Mouse (Mus musculus) T-helper 2 cell (primary cell): Measurements from ENCODE around the gene Cgnl1.

Source experiments
- in situ Hi-C: fragments of 300-600 bp; cut with MboI, MseI; formaldehyde crosslinking; loops from one replicate; pipeline ENCODE4 v1.15.1; 2025; ENCODE audit warnings: high pct_unique_total_duplicates

The Cgnl1 gene

DNA sequence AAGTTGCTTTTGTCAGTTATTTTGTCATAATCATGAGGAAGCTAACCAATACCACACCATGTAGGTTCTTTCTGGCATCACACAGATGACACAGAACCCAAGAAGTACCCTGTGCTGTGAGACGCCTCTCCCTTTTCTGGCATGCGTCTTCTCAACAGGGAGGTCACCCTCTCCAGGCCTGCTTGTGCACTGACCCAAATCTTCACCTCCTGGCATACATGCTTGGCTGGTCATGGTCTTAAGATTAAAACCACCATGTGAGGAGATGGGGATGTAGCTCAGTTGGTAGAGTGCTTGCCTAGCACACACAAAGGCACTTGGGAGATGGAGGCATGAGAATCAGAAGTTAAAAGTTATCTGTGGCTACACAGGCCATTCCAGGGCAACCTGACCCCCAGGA is 96.2 kb downstream of the Cgnl1 start:
- in situ Hi-C loops = no loop called here

DNA sequence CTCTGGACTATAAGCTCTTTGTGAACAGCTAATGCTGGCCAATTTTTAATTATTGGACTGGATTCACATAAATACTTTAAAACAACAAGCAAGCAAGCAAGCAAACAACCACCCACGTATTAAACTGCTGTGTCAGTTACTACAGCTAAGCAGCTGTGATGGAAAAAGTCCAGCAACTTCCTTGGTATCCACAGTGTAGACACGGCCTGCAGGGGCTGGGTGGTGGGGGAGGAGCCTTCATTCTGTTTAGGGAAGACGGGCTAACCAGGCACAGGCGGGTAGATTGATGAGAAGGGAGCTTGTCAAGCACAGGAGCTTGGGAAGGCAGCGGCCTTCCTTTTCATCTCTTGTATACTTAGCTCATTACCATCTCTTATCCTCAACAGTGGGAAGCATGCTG is 96.9 kb downstream of the Cgnl1 start:
- in situ Hi-C loops = no loop called here

DNA sequence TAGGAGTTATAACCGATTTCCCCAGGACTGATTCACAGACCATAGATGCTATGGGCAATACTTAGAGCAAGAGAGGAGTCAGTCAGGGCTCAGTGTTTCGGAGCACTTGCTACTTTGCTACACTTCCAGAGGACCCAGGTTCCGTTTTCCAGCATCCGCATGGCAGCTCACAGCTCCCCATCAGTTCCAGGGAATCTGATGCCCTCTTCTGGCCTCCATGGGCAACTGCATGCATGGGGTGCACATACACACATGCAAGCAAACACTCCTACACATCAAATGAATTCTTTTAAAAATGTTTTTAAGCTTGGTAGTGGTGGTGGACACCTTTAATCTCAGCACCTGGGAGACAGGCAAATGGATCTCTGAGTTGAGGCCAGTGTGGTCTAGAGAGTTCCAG is 98.9 kb downstream of the Cgnl1 start:
- in situ Hi-C loops = no loop called here

DNA sequence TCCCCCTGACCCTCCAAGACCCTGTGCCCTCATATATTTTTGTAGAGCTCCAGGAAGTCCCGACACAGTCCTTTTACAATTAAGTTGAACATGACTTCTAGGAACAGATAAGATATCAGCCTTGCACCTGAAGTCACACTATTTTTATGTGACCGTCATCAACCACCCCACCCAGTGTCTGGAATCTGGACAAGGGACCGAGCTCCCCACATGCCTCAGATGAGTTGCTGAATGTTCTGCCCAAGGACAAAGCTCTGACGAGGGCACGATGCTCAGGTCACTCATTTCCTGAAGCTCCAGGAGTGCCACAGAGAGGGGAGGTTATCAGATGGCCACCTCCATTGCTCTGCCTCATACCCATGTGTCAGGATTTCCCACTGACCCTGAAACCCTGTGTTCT is 100.7 kb downstream of the Cgnl1 start:
- in situ Hi-C loops = no loop called here

DNA sequence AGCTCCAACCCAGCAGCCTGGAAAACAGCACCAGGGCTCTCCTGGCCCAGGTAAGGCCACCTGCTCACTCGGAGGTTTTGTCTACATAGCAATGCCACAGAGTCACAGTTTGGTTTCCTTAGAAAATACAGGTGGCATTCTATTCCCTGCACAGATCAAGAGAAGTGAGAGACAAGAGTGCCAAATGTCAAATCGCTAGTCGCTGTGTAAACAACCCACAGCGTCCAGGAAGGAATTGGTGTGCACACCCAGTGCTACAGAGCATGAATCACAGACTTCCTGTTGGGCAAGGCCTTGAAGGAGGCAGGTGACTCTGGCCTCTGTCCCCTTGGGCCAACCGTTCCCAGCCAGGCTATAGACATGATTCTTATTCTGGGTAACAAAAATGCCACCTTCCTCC is 103.8 kb downstream of the Cgnl1 start:
- in situ Hi-C loops = no loop called here

DNA sequence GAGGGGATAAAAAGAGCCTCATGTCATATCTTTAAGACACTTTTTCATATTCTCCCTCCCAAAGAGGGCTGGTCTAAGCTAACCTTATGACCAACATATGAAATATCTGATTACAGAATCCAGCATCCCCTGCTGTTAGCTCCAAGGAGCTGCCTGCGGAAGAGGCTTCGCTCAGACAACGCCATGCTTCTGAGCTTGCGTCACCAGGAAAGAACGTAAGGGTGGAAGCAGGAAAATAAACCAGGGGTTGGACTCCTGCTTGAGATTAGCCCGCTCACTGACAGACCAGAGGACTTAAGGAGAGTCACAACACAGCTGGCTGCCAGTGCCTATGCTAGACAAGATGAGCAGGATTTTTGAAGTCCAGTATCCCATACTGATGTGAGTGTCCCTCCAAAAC is 105.0 kb downstream of the Cgnl1 start:
- in situ Hi-C loops = no loop called here

DNA sequence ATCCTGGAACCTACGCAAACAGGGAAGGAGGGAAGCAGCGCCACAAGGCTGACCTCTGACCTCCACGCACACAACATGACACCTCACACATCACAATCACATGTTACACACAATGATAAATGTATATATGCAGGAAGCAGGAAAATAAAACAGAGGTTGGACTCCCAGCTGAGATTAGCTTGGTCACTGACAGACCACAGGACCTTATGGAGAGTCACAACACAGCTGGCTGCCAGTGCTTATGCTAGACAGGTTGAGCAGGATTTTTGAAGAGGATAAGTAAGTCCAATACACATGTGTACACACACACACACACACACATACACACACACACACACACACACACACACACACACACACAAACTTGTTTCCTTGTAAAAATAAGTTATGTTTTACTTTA is 105.9 kb downstream of the Cgnl1 start:
- in situ Hi-C loops = no loop called here

DNA sequence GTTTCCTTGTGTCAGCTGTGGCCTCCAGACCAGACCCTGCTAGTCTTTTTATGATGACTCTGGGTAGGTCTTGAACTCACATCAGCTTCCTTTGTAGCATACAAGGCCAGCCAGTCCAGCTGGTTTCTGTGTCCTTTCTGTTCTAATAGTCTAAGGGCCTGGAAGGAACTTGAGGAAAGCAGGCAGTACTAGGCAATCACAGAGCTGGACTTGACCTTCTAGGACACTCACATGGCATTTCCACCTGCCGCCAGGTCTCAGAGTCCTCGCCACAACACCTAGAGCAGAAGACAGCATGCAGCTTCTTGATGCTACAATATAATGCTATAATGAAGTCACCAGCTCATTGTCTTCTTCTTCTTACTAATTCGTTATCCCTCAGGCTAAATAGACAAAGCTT is 106.5 kb downstream of the Cgnl1 start:
- in situ Hi-C loops = no loop called here

DNA sequence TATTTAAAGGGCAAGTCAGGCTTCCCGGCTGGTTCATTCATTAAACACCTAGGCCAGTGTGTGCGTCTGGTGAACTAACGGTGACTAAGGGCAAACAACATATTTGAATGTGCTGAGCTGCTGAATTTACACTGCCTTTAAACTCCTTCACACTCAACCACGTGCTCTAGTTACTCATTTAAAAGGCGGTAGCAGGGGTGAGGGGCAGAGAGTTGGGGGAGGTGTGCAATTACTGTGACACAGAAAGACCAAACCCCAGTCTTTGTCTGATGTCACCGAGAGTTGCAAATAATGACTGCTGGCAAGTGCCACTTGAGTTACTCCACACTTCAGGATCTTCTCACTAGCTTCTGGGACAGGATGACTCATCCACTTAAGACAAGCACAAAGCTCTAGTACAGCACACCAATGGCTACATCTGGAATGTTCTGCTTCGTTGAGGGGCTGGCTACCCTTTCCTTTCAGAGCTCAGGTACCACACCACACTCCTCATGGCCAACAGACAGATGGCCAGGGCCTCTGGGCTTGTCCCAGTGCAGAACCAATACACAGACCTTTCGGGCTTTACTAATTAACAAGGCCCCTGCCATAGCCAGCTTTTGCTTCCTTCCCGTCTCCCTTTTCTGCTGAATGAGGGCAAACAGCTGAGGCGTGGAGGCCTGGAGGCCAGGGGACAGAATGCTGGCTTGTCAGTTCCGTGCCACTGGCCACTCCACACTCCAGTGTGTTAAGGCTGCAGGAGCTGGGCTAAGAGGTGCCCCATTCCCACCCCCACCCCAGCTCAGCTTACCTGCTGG is 107.8 kb downstream of the Cgnl1 start:
- in situ Hi-C loops = no loop called here

DNA sequence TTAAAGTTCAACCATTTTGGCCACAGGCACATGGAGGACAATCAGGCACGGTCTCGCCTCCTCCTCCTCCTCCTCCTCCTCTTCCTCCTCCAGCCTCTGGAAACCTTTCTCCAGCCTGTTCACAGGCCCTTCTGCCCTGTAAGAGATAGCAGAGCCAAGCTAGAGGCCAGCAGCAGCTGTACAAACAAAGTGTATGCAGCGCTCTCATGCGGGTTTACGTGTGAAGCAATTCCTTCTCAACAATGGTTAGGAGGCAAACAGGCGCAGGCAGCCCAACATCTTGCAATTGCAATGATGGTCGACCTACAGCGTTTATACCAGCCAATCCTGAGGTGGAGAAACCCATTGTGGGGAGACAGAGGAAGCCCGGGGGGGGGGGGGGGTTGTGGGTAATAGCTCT is 110.9 kb downstream of the Cgnl1 start:
- in situ Hi-C loops = no loop called here

DNA sequence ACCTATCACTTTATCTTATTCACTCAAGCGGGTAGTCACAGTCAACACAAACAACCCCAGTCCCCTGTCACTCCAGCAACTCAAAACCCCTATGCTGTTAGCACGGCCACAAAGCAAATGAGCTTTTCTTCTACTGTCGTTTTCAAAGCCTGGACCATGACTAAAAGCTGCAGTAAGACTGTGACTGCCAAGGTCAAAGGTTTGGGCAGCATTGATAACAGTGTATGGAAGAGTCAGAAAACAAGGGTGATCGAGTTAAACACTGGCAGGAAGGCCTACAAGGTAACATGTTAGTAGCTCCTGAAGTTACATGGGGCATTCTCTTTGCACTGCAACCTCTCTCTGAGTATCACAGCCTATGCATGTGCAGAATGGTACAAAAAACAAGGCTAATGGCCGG is 111.7 kb downstream of the Cgnl1 start:
- in situ Hi-C loops = no loop called here

DNA sequence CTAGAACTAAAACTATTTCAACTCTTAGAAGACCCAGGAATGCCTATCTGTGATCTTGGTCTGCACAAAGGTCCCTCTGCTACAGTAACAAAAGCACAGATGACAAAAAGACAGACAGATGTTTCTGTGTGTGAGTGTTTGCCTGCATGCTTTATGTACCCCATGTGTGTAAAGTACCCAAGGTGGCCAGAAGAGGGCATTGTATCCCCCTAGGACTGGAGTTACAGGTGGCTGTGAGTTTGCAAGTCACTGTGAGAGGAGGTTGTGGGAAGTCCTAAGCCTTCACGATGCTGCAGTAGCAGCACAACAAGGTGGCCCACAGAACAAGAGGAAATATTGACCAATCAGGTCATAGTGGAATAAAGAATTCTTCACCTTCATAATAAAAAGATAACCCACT is 114.2 kb downstream of the Cgnl1 start:
- in situ Hi-C loops = no loop called here

DNA sequence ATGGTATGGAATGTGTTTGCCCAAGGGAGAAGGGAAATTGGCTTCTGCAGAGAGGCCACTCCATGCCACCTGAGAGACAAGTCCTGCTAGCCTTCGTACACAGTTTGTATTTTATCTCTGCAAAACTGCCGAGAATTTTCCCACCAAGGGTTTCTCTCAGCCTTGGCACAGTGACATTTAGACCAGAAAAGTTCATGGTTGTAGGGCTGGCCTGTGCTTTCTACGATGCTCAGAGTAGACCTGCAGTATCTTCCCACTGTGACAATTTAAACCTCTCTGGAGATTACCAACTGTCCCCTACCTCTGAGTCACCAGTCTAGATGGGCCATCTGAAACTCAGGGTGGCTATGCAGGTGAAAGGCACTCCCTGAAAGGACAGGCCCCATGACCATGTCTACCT is 116.5 kb downstream of the Cgnl1 start:
- in situ Hi-C loops = no loop called here

DNA sequence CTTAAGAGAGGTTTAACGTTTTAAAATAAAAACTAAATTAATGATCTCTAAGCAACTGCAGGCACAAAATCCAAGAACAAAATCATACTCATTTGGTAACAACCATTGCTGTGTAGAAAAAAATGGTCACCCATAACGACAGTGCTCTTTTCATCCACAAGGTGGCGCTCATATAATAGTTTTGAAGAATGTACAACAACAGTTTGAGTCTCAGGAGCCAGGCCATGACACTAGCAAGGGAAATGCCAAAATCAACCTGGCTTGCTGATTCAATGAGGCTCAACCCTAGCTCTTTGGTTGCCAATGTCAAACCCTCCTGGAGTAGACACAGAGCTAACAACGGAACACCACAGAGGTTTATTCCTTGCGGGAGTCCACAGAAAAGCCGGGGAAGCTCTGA is 125.3 kb downstream of the Cgnl1 start:
- in situ Hi-C loops = loop anchor here (5.0 to 10.0 kb wide), 2 partner anchors 129 to 161 kb away; partner anchors contain the start of gene Cgnl1

DNA sequence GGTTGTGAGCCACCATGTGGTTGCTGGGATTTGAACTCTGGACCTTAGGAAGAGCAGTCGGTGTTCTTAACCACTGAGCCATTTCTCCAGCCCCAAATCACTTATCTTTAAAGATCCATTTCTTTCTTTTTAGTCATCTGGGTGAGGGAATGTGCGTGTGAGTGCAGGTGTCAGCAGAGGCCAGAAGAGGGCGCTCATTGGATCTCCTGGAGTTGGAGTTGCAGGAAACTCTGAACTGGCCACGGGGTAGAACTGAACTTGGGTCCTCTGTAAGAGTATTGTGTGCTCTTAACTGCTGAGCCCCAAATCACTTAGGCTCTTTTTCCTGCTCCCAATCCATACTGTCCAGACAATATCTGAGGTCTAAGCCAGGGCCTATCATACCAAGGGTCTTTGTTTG is 127.8 kb downstream of the Cgnl1 start:
- in situ Hi-C loops = loop anchor here (10.0 kb wide), 1 partner anchor 131 kb away; the partner anchor contains the start of gene Cgnl1

DNA sequence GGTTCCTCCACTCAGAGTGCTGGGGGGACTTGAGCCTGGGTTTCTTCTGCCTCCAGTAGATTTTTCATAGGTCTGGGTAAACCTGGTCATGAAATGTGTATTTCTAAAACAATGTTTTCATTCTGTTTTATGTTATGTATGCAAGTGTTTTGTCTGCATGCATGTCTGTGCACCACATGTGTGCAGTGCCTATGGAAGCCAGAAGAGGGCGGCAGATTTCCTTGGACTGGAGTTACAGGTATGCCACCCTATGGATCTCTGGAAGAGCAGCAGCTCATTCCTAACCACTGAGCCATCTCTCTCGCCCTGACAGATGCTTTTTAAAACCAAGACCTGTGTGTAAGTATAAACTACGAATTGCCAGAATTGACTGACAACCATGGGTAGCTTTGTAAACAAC is 129.1 kb downstream of the Cgnl1 start:
- in situ Hi-C loops = loop anchor here (10.0 kb wide), 1 partner anchor 133 kb away; the partner anchor contains the start of gene Cgnl1

DNA sequence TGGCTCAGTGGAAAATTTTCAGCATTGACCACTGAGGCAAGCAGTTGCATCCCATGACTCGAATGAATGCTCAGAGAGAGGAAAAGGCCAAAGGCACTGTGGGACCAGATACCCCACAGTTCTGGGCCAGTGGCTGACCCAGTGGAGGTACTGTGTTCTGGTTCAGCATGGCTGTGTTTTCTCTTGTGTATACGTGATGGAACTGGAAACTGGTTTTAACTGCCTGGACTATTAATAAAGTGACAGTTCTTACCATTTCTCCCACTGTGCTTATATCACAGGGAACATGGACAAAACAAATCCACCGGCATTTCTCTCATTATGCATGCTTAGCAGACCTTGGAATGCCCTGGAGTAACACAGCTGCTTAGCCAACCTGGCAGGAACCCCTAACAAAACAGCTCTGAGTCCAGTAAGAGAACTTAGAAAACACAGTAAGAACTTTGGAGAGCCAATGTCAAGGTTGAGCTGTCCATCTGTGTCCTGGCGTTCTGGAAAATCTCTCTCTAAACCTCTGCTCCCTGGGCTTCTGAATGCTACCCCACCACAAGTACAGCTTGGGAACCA is 131.0 kb downstream of the Cgnl1 start:
- in situ Hi-C loops = loop anchor here (10.0 kb wide), 1 partner anchor 134 kb away; the partner anchor contains the start of gene Cgnl1

DNA sequence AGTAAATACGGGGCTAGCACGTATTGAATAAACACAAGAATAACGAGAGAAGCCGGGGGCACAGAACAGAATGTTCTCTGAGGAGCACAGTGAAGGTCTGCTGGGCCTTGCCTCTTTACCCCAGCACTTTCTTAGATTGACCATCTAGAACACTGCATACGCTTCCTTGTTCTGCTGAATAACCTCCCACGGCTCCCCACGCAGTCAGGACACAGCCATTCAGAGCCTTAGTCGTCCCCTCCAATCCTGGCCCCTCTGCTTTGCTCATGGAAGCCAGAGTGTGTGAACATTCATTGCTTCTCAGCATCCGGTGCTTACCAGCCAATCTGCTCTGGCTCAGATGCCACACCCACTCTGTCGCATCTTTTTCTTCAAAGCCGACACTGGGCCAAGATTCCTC is 133.2 kb downstream of the Cgnl1 start:
- in situ Hi-C loops = no loop called here

DNA sequence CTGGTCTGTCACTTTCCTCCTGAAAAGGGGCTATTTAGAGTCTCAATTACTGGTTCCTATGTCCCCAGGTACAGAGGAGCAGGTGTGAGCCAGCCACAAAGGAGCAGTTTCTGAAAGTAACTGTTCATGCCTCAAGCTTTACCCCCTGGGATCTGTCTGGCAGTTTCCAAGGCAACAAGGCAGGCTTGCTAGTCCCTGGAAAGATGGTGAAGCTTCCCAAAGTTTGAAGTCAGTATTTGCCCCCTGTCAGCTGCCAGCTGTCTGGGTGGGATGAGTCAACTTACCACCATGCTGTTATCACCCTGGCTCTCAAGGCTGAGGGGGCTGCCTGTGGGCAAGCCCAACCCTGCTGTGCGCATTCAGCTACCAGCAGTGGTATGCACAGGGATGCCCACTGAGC is 134.5 kb downstream of the Cgnl1 start:
- in situ Hi-C loops = no loop called here

DNA sequence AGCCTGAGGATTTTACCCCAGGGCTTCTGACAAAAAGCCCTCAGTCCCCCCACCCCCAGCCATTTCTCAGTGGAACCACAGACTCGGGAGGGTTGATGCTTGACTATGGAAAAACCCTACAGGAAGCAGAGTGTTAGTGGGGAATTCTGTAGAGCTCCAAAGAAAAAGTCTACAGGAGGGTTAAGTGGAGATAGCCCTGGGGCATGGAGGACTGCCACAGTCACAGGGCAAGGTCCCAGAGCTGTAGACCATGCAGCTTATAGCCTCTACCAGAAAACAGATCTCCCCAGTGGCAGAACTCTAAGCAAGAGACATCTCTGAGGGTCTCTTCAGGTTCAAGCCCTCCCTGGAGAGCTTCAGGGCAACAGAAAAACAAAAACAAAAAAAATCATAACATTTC is 135.8 kb downstream of the Cgnl1 start:
- in situ Hi-C loops = no loop called here

DNA sequence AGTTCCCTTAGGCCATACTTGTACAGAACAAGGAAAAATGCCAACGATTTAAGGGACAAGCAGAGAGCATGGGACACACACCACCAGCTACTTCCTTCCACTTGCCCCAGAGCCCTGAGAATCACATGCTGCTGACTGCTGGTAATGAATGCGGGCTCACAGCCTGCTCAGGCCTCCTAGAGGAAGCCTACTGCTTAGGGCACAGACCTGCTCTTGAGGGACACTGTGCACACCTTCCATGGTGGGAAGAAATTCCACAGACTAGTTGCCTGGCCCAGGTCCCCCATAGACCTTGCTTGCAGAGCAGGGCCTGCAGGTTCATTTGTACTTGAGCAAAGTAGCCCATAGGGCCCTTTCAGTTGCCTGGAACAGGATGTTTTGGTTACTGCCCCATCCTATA is 136.5 kb downstream of the Cgnl1 start:
- in situ Hi-C loops = no loop called here

DNA sequence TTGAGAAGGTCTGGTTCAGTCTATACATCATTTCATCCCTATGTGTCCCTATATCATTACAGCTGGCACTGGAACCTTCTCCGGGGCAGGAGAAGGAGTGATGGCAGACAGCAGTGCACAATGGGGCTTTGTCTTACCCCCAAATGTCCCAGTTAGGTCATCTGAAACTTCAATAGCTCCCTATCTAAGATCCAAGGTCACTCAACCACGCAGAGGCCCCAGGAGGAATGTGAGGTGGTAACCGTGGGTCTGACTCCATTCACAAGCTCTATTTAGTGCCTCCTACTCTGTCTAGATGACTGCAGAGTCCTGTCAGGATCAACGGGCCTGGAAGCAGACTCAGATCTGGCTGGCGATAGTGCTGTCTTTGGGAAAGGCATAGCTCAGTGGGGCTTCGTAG is 142.5 kb downstream of the Cgnl1 start:
- in situ Hi-C loops = loop anchor here (5.0 kb wide), 1 partner anchor 1088 kb away; no protein-coding TSS in a partner anchor

DNA sequence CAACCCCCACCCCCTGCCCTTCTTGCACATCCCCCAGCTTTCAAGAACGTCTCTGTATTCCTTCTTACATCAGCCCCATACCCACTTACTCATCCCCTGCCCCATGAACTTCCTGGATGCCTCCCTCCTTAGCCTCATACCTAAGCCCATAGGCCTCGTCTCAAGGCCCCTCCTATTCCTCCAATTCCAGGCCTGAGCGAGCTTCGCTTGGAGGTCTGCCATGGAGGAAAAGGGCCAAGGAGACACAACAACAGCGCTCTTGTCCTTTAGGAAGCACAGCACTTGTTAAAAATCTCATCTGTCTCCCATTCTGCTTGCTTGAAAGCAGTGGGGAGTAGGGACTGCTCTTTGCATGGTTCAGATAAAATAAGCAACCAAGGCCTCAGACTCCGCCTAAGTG is 143.1 kb downstream of the Cgnl1 start:
- in situ Hi-C loops = loop anchor here (5.0 kb wide), 1 partner anchor 1089 kb away; no protein-coding TSS in a partner anchor
